Comparison of ENCODE assay signal across 8 mouse cellular contexts in genomic region chr12:83770418-83771256, GRCm38 (mm10). TPM values are rescaled to one million over a fixed set of nuclear protein-coding genes. Genes with fewer than 3 reads are reported as not detected.
DNase-seq lines count a peak whose midpoint lies in the region; ATAC-seq and TF ChIP-seq lines count a peak whose summit lies in the region.

No protein-coding gene starts in this region.

- H3K9ac ChIP-seq in hindbrain, embryonic 13.5 days: peak overlapping the region; percentile 19; the same call in 1 of the 2 replicates
- H3K9ac ChIP-seq in limb, embryonic 14.5 days (ENCODE audit: low read depth, low read length, severe bottlenecking): 0 out of 2 replicates have a peak overlapping the region, but pooled peaks have one; percentile 21
- H3K9ac ChIP-seq in midbrain, embryonic 15.5 days: no peak overlapping the region

- no peak overlapping the region for H3K27ac ChIP-seq in left cerebral cortex, adult 2 months
- H3K27ac ChIP-seq in forebrain, embryonic 10.5 days: peak overlapping the region; percentile 62; the same call in 1 of the 2 replicates
- H3K27ac ChIP-seq in hindbrain, embryonic 13.5 days: peak overlapping the region; percentile 66
- H3K27ac ChIP-seq in limb, embryonic 14.5 days (replicated peaks; ENCODE audit: low read depth, low read length): no peak overlapping the region
- no peak overlapping the region for H3K27ac ChIP-seq in midbrain, embryonic 15.5 days

- TF ChIP-seq CTCF in left cerebral cortex, adult 2 months (IDR thresholded peaks at IDR 0.05): peak; percentile 78

- peaks cover 36% of the 10 kb centered on the region for H3K4me1 ChIP-seq in forebrain, embryonic 10.5 days
- peaks cover 18% of the 10 kb centered on the region for H3K4me1 ChIP-seq in hindbrain, embryonic 13.5 days (replicated peaks)
- H3K4me1 ChIP-seq in limb, embryonic 14.5 days (ENCODE audit: control insufficient read depth, insufficient read depth, low read length): peaks cover 31% of the 10 kb centered on the region
- H3K4me1 ChIP-seq in midbrain, embryonic 15.5 days: peaks cover 12% of the 10 kb centered on the region

- WGBS in forebrain, embryonic 10.5 days: 7% methylated on average over 25 of the region's 25 CpGs
- 6% methylated on average over 25 of the region's 25 CpGs for WGBS in hindbrain, embryonic 13.5 days
- WGBS in limb, embryonic 14.5 days: 7% methylated on average over 25 of the region's 25 CpGs
- 5% methylated on average over 25 of the region's 25 CpGs for WGBS in midbrain, embryonic 15.5 days

- peak overlapping the region; percentile 43 for H3K4me2 ChIP-seq in hindbrain, embryonic 13.5 days
- H3K4me2 ChIP-seq in limb, embryonic 14.5 days (replicated peaks; ENCODE audit: low read depth, low read length, severe bottlenecking): peak overlapping the region; percentile 35
- H3K4me2 ChIP-seq in midbrain, embryonic 15.5 days: peak overlapping the region; percentile 14

- H3K9me3 ChIP-seq in forebrain, embryonic 10.5 days: no peaks in the 10 kb centered on the region
- no peaks in the 10 kb centered on the region for H3K9me3 ChIP-seq in hindbrain, embryonic 13.5 days
- H3K9me3 ChIP-seq in limb, embryonic 14.5 days (ENCODE audit: control insufficient read depth, low read length): no peaks in the 10 kb centered on the region
- no peaks in the 10 kb centered on the region for H3K9me3 ChIP-seq in midbrain, embryonic 15.5 days

- DNase-seq in left cerebral cortex, adult 2 months (ENCODE audit: extremely low spot score in 1 of 2, low spot score in 2 of 2): no peak
- no peak for DNase-seq in left cerebral cortex, adult 8-10 months (ENCODE audit: low spot score in 2 of 2)
- DNase-seq in adrenal gland, adult 2 months: peak; percentile 77
- peak; percentile 74 for DNase-seq in forebrain, embryonic 10.5 days (ENCODE audit: extremely low spot score, low spot score)
- peak; percentile 86 for DNase-seq in limb, embryonic 14.5 days (ENCODE audit: low spot score)
- DNase-seq in yolk sac, embryonic 10.5 days (ENCODE audit: low spot score): peak; percentile 87

- no peak overlapping the region for H3K4me3 ChIP-seq in left cerebral cortex, adult 2 months
- peak overlapping the region; percentile 38 for H3K4me3 ChIP-seq in forebrain, embryonic 10.5 days
- H3K4me3 ChIP-seq in hindbrain, embryonic 13.5 days: no peak overlapping the region
- no peak overlapping the region for H3K4me3 ChIP-seq in limb, embryonic 14.5 days (replicated peaks; ENCODE audit: low read length)
- H3K4me3 ChIP-seq in midbrain, embryonic 15.5 days: no peak overlapping the region

- ATAC-seq in hindbrain, embryonic 13.5 days (ENCODE audit: low FRiP score): peak; percentile 69
- peak; percentile 48 for ATAC-seq in limb, embryonic 14.5 days (ENCODE audit: low FRiP score, low read depth)
- ATAC-seq in midbrain, embryonic 15.5 days (replicated peaks): 0 out of 2 replicates have a peak, but pooled peaks have one; percentile 48

- intact Hi-C loops in left cerebral cortex, adult 2 months (cut with DNase I): loop anchor here (2.0 kb wide), 1 partner anchor 54 kb away; no protein-coding TSS in a partner anchor

- no peaks in the 10 kb centered on the region for H3K36me3 ChIP-seq in forebrain, embryonic 10.5 days (replicated peaks)
- H3K36me3 ChIP-seq in hindbrain, embryonic 13.5 days: no peaks in the 10 kb centered on the region
- H3K36me3 ChIP-seq in limb, embryonic 14.5 days (ENCODE audit: control insufficient read depth, insufficient read depth, low read length): no peaks in the 10 kb centered on the region
- H3K36me3 ChIP-seq in midbrain, embryonic 15.5 days (replicated peaks): no peaks in the 10 kb centered on the region

- H3K27me3 ChIP-seq in forebrain, embryonic 10.5 days (ENCODE audit: poor library complexity, severe bottlenecking): peaks cover 40% of the 10 kb centered on the region
- H3K27me3 ChIP-seq in hindbrain, embryonic 13.5 days: peaks cover 7% of the 10 kb centered on the region; the same call in 1 of the 2 replicates
- H3K27me3 ChIP-seq in limb, embryonic 14.5 days (ENCODE audit: control insufficient read depth, insufficient read depth, low read length): no peaks in the 10 kb centered on the region
- H3K27me3 ChIP-seq in midbrain, embryonic 15.5 days (replicated peaks): no peaks in the 10 kb centered on the region

- TF ChIP-seq POLR2A in limb, embryonic 14.5 days (IDR thresholded peaks at IDR 0.05; ENCODE audit: borderline replicate concordance, extremely low read depth, insufficient read depth, insufficient read length): no peak

RNA-seq across cellular contexts. Expression of gene Papln, which starts 7.2 kb away (rescaled TPM):
- total RNA-seq in left cerebral cortex, adult 2 months (2021): 1 to 10 TPM; 8.4 to 10.0 TPM
- 10 to 100 TPM in 3 of 4 experiments, 1 to 10 TPM in 1; 9.8 to 14.9 (median 13.4) TPM for total RNA-seq in left cerebral cortex, adult 8-10 months (2022)
- total RNA-seq in adrenal gland, adult 2 months (2021): 1 to 10 TPM; 1.3 to 2.0 TPM
- 5.0 and 6.1 TPM in 2 replicates for polyA plus RNA-seq in adrenal gland, adult 2 months (2012; rRNA removed)
- polyA plus RNA-seq in forebrain, embryonic 10.5 days (2016; fragmentation: Nextera tagmentation; extraction: Ambion mirVana): 0.07 TPM in 2 replicates
- 0.16 and 0.22 TPM in 2 replicates for polyA plus RNA-seq in hindbrain, embryonic 13.5 days (2015; fragmentation: Nextera tagmentation; extraction: Ambion mirVana)
- polyA plus RNA-seq in limb, embryonic 14.5 days (2012; rRNA removed): 5.2 and 5.9 TPM in 2 replicates
- 2.0 and 2.6 TPM in 2 replicates for polyA plus RNA-seq in limb, embryonic 14.5 days (2014; fragmentation: Nextera tagmentation; extraction: Ambion mirVana)
- 0.22 and 0.28 TPM in 2 replicates for polyA plus RNA-seq in midbrain, embryonic 15.5 days (2015; fragmentation: Nextera tagmentation; extraction: Ambion mirVana)

Comparison
In these comparisons a context has a peak if more than half of its experiments do, and no peak if none do; other contexts are left out.
1. DNase-seq: peak in adrenal gland, adult 2 months (single experiment), forebrain, embryonic 10.5 days (single experiment), limb, embryonic 14.5 days (single experiment) and yolk sac, embryonic 10.5 days (single experiment); none in left cerebral cortex, adult 2 months (0 of 2) and left cerebral cortex, adult 8-10 months (0 of 2).
2. H3K27ac ChIP-seq: peak in forebrain, embryonic 10.5 days (single experiment) and hindbrain, embryonic 13.5 days (single experiment); none in left cerebral cortex, adult 2 months (single experiment), limb, embryonic 14.5 days (single experiment) and midbrain, embryonic 15.5 days (single experiment).
3. Peak in every context shown above with its lines, with median percentiles within 50 percentile points of each other: ATAC-seq and H3K4me2 ChIP-seq.